ENCODE assay signal across 19 mouse cellular contexts in the genomic region with DNA sequence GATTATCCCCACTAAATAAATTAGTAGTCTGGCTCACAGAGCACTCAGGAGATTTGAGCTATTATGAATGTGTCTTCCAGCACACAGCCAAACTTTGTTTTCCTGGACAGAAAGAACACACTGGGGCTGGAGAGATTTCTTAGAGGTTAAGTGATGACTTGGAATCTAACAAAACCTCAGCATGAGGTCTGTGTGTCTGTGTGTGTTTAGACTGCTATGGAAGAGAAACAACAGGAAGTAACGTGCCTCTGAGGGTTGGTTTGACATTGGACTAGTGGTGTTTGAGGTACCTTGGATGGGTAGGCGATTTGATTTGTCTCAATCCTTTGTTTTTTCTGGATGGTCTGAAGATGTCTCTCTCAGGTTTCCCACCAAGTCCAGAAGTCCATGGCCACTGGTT.
"Had no signal": no experiment of that assay in that cellular context is flagged by ENCODE, and none has a peak within 500 bp of the region (broad histone marks: within the 10 kb centered on the region; RNA-seq: fewer than 3 reads in every experiment).

No protein-coding gene starts in this region.

- H3K9ac ChIP-seq: liver, embryonic 14.5 days; lung, embryonic 14.5 days; midbrain, embryonic 13.5 days; neural tube, embryonic 13.5 days; neural tube, embryonic 15.5 days had no signal

- DNase-seq: lung, adult 18-20 months; lung, embryonic 14.5 days; lung, postnatal 10 days; lung, postnatal 4 days; retina, postnatal 1 day; right cerebral cortex, adult 18-20 months; right cerebral cortex, postnatal 25 days; right cerebral cortex, postnatal 4 days; spleen, adult 18-20 months; thymus, adult 18-20 months; thymus, postnatal 14 days; thymus, postnatal 36 days had no signal

- H3K4me3 ChIP-seq: midbrain, embryonic 10.5 days; midbrain, embryonic 13.5 days; myocyte; neural tube, embryonic 13.5 days; neural tube, embryonic 15.5 days had no signal

- ATAC-seq: midbrain, embryonic 13.5 days; midbrain, embryonic 16.5 days had no signal

- H3K27ac ChIP-seq: liver, embryonic 14.5 days; midbrain, embryonic 10.5 days; midbrain, embryonic 13.5 days; neural tube, embryonic 13.5 days; neural tube, embryonic 15.5 days had no signal

- H3K4me1 ChIP-seq: midbrain, embryonic 10.5 days; midbrain, embryonic 13.5 days; neural tube, embryonic 15.5 days had no signal

- H3K4me2 ChIP-seq: lung, embryonic 14.5 days; midbrain, embryonic 13.5 days; neural tube, embryonic 13.5 days; neural tube, embryonic 15.5 days had no signal

- H3K36me3 ChIP-seq: midbrain, embryonic 10.5 days; midbrain, embryonic 13.5 days; neural tube, embryonic 13.5 days; neural tube, embryonic 15.5 days had no signal

- H3K9me3 ChIP-seq: midbrain, embryonic 10.5 days; midbrain, embryonic 13.5 days; neural tube, embryonic 13.5 days; neural tube, embryonic 15.5 days had no signal

- H3K27me3 ChIP-seq: midbrain, embryonic 13.5 days; neural tube, embryonic 13.5 days; neural tube, embryonic 15.5 days had no signal
